Mouse (Mus musculus): ENCODE measurements around the gene Cracr2b. TPM values are rescaled to one million over a fixed set of nuclear protein-coding genes. Genes with fewer than 3 reads are reported as not detected.
A peak's percentile ranks its signal among the peaks of the same experiment; 100 is the strongest.

Gene Cracr2b
- polyA plus RNA-seq, 1 experiment from 2014 or later = 17.5 TPM

- peak; percentile 9; the same call in 1 of the 2 replicates for ATAC-seq (ENCODE audit: insufficient number of reproducible peaks, low FRiP score)
- Histone ChIP-seq H3K4me2 (peak overlapping the region; percentile 98), H3K4me1 (replicated peaks) (peaks cover 56% of the 10 kb centered on the region), H3K4me3 (peak overlapping the region; percentile 59), H3K9ac (peak overlapping the region; percentile 80), H3K27ac (ENCODE audit: poor library complexity, severe bottlenecking) (no peak overlapping the region), H3K36me3 (no peaks in the 10 kb centered on the region), H3K27me3 (replicated peaks) (peaks cover 13% of the 10 kb centered on the region), H3K9me3 (replicated peaks) (no peaks in the 10 kb centered on the region)
- whole genome bisulfite sequencing = under 1% methylated on average over 73 of the region's 81 CpGs
Observed at GRCm38 (mm10) chr7:141481498-141482401, 20.9 kb downstream of the Cracr2b start.

GRCm38 (mm10) chr7:141482531-141483024, 21.7 kb downstream of the Cracr2b start:
- H3K27ac ChIP-seq (ENCODE audit: poor library complexity, severe bottlenecking) = no peak overlapping the region
- H3K9ac ChIP-seq = peak overlapping the region; percentile 80
- 17% methylated on average over 11 of the region's 11 CpGs for WGBS
- H3K4me3 ChIP-seq = peak overlapping the region; percentile 59
- no peaks in the 10 kb centered on the region for H3K9me3 ChIP-seq (replicated peaks)
- peaks cover 13% of the 10 kb centered on the region for H3K27me3 ChIP-seq (replicated peaks)
- ATAC-seq (ENCODE audit: insufficient number of reproducible peaks, low FRiP score) = no peak
- peaks cover 50% of the 10 kb centered on the region for H3K4me1 ChIP-seq (replicated peaks)
- H3K36me3 ChIP-seq = no peaks in the 10 kb centered on the region
- peak overlapping the region; percentile 98 for H3K4me2 ChIP-seq

- no peak for ATAC-seq (ENCODE audit: insufficient number of reproducible peaks, low FRiP score)
- no peak overlapping the region for H3K4me3 ChIP-seq
- H3K9me3 ChIP-seq (replicated peaks) = no peaks in the 10 kb centered on the region
- 79% methylated on average over 6 of the region's 6 CpGs for WGBS
- H3K36me3 ChIP-seq = 0 out of 2 replicates have a peak, but pooled peaks cover 2% of the 10 kb centered on the region
- H3K4me1 ChIP-seq (replicated peaks) = peaks cover 44% of the 10 kb centered on the region
- H3K4me2 ChIP-seq = 0 out of 2 replicates have a peak overlapping the region, but pooled peaks have one; percentile 98
- peaks cover 13% of the 10 kb centered on the region for H3K27me3 ChIP-seq (replicated peaks)
- no peak overlapping the region for H3K27ac ChIP-seq (ENCODE audit: poor library complexity, severe bottlenecking)
- H3K9ac ChIP-seq = no peak overlapping the region
Observed at GRCm38 (mm10) chr7:141483114-141483653, 22.3 kb downstream of the Cracr2b start.

DNA sequence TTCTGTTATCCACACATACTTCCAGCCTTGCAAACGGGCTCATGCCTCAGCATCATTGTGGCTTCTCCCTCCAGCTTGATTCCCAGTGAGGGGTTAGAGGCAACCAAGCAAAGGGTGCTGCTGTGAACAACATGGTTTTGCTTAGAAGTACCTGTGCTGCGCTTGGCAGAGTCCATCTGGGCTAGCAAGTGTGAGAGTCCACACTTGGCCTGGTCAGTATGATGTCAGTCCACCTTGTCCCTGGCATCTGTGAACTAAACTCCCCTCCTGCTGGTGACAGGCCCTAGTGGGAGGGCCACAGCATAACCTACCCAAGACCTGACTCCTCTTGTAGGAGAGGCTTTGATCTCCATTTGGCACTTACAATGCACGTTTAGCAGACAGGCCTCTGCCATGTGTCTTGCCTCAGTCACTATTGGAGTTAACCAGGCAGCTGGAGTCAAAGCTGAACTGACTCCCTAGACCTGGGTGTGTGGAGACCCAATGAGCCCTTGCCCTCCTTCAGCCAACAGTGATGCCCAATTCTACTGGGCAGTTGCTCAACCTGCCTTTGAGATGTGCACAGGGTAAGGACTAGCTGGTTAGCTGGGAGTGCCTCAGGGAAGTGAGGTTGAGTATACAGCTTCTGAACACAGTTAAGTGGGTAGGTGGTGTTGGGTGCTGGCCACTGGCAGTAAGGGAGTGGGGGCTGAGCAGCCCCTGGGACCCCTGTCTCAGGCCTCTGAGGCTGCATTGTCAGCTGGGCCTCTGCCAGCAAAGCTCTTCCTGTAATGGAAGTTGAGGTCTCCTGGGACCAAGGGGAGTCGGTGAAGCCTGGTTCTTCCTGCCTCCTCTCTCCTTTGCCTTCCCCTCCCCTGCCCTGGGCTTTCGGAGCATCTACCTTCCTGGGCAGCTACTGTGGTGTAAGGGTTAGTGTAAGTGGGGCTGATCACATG, 23.6 kb downstream of the Cracr2b start:
- Histone ChIP-seq H3K9ac (no peak overlapping the region), H3K4me2 (no peak overlapping the region), H3K36me3 (0 out of 2 replicates have a peak, but pooled peaks cover 2% of the 10 kb centered on the region), H3K27ac (ENCODE audit: poor library complexity, severe bottlenecking) (no peak overlapping the region), H3K9me3 (replicated peaks) (no peaks in the 10 kb centered on the region), H3K27me3 (replicated peaks) (peaks cover 13% of the 10 kb centered on the region), H3K4me1 (replicated peaks) (peaks cover 38% of the 10 kb centered on the region), H3K4me3 (no peak overlapping the region)
- WGBS = 58% methylated on average over 5 of the region's 5 CpGs
- ATAC-seq (ENCODE audit: insufficient number of reproducible peaks, low FRiP score) = no peak

DNA sequence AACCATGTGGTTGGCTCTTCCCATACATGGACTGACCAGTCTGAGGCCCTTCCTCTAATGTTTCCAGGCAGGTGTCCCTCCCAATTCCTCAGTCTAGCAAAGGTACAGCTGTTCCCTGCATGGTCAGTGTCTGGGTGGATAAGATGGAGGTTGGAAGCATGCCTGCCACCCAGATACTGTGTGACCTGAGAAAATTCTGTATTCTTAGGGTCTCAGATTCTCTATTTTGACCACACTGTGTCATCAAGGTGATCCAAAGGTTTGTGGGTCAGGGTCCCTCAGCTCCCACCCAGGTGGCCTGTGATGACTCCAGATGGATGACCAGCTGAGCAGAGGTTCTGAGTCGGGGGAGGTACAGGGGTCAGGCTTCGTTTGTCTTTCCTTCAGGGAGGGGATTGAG, 24.3 kb downstream of the Cracr2b start:
- ATAC-seq (ENCODE audit: insufficient number of reproducible peaks, low FRiP score) = no peak
- Histone ChIP-seq H3K9ac (no peak overlapping the region), H3K4me1 (replicated peaks) (peaks cover 35% of the 10 kb centered on the region), H3K27ac (ENCODE audit: poor library complexity, severe bottlenecking) (no peak overlapping the region), H3K36me3 (0 out of 2 replicates have a peak, but pooled peaks cover 2% of the 10 kb centered on the region), H3K27me3 (replicated peaks) (peaks cover 13% of the 10 kb centered on the region), H3K4me3 (no peak overlapping the region), H3K9me3 (replicated peaks) (no peaks in the 10 kb centered on the region), H3K4me2 (no peak overlapping the region)
- 79% methylated on average over 2 of the region's 2 CpGs for WGBS

GRCm38 (mm10) chr7:141485606-141486005, 24.7 kb downstream of the Cracr2b start:
- Histone ChIP-seq H3K36me3 (peaks cover 5% of the 10 kb centered on the region), H3K9me3 (replicated peaks) (no peaks in the 10 kb centered on the region), H3K4me3 (no peak overlapping the region), H3K27ac (ENCODE audit: poor library complexity, severe bottlenecking) (no peak overlapping the region), H3K9ac (no peak overlapping the region), H3K4me2 (no peak overlapping the region), H3K4me1 (replicated peaks) (peaks cover 31% of the 10 kb centered on the region), H3K27me3 (replicated peaks) (peaks cover 13% of the 10 kb centered on the region)
- ATAC-seq (ENCODE audit: insufficient number of reproducible peaks, low FRiP score) = no peak
- 86% methylated on average over 2 of the region's 2 CpGs for WGBS

DNA sequence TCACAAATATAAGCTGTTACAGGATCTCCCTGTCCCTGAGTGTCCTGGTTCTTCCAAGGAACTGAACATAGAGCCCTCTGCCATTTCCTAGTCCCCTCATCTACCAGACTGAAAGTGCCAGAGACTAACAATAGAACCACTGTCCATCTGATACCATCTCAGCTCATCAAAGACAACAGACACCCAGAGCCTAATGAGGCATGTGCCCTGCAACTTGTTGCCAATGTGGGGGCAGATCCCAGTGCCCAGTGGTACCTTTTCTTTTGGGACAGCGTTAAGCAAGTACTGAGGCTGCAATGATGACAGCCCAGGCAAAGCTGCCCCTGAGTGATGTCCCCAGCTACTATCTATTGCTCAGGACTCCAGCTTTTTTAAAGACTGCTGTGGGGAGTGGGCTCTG, 25.3 kb downstream of the Cracr2b start:
- WGBS = 84% methylated on average over 1 of the region's 1 CpGs
- peaks cover 11% of the 10 kb centered on the region for H3K36me3 ChIP-seq
- H3K4me3 ChIP-seq = no peak overlapping the region
- no peaks in the 10 kb centered on the region for H3K9me3 ChIP-seq (replicated peaks)
- ATAC-seq (ENCODE audit: insufficient number of reproducible peaks, low FRiP score) = no peak
- H3K27ac ChIP-seq (ENCODE audit: poor library complexity, severe bottlenecking) = no peak overlapping the region
- no peak overlapping the region for H3K4me2 ChIP-seq
- H3K27me3 ChIP-seq (replicated peaks) = peaks cover 13% of the 10 kb centered on the region
- H3K4me1 ChIP-seq (replicated peaks) = peaks cover 25% of the 10 kb centered on the region
- H3K9ac ChIP-seq = no peak overlapping the region

- no peak overlapping the region for H3K9ac ChIP-seq
- WGBS = 69% methylated on average over 7 of the region's 7 CpGs
Observed at GRCm38 (mm10) chr7:141487141-141487540, 26.2 kb downstream of the Cracr2b start.

GRCm38 (mm10) chr7:141491151-141491550, 30.3 kb downstream of the Cracr2b start:
- 67% methylated on average over 2 of the region's 2 CpGs for WGBS
- H3K4me2 ChIP-seq = no peak overlapping the region
- no peaks in the 10 kb centered on the region for H3K27me3 ChIP-seq (replicated peaks)
- 0 out of 2 replicates have a peak, but pooled peaks cover 2% of the 10 kb centered on the region for H3K4me1 ChIP-seq (replicated peaks)
- no peak overlapping the region for H3K27ac ChIP-seq (ENCODE audit: poor library complexity, severe bottlenecking)
- H3K9me3 ChIP-seq (replicated peaks) = no peaks in the 10 kb centered on the region
- no peak overlapping the region for H3K4me3 ChIP-seq
- H3K9ac ChIP-seq = no peak overlapping the region
- no peak for ATAC-seq (ENCODE audit: insufficient number of reproducible peaks, low FRiP score)
- H3K36me3 ChIP-seq = peaks cover 53% of the 10 kb centered on the region

More at GRCm38 (mm10) chr7:141487141-141487540, 26.2 kb downstream of the Cracr2b start:
- Histone ChIP-seq H3K4me1 (replicated peaks) (peaks cover 19% of the 10 kb centered on the region), H3K27me3 (replicated peaks) (peaks cover 13% of the 10 kb centered on the region), H3K4me2 (no peak overlapping the region), H3K36me3 (peaks cover 20% of the 10 kb centered on the region), H3K27ac (ENCODE audit: poor library complexity, severe bottlenecking) (no peak overlapping the region), H3K4me3 (no peak overlapping the region), H3K9me3 (replicated peaks) (no peaks in the 10 kb centered on the region)
- no peak for ATAC-seq (ENCODE audit: insufficient number of reproducible peaks, low FRiP score)

DNA sequence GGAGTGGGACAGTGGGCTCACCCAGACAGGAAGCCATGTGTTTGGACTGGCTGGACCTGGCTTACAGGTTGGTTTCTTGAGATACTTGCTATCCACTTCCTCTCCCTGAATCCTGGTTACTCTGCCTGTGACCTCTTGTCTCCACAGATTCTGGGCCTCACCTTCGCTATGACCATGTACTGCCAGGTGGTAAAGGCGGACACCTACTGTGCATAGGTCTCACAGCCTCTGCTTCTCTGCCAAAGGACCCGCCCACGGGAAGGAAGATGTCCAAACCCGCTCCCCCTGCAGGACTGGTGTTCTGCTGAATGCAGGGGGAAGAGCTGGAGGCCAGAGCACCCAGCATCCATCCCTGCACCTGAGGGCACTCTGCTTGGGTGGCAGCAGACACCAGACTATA, 31.8 kb downstream of the Cracr2b start:
- no peak overlapping the region for H3K9ac ChIP-seq
- no peaks in the 10 kb centered on the region for H3K9me3 ChIP-seq (replicated peaks)
- H3K4me3 ChIP-seq = no peak overlapping the region
- no peak for ATAC-seq (ENCODE audit: insufficient number of reproducible peaks, low FRiP score)
- H3K27ac ChIP-seq (ENCODE audit: poor library complexity, severe bottlenecking) = no peak overlapping the region
- peaks cover 53% of the 10 kb centered on the region for H3K36me3 ChIP-seq
- H3K27me3 ChIP-seq (replicated peaks) = no peaks in the 10 kb centered on the region
- peaks cover 11% of the 10 kb centered on the region for H3K4me1 ChIP-seq (replicated peaks)
- 87% methylated on average over 5 of the region's 5 CpGs for WGBS
- no peak overlapping the region for H3K4me2 ChIP-seq

Measured in heart, embryonic 12.5 days (tissue).